ENCODE assay signal across 8 mouse cellular contexts in the genomic region with DNA sequence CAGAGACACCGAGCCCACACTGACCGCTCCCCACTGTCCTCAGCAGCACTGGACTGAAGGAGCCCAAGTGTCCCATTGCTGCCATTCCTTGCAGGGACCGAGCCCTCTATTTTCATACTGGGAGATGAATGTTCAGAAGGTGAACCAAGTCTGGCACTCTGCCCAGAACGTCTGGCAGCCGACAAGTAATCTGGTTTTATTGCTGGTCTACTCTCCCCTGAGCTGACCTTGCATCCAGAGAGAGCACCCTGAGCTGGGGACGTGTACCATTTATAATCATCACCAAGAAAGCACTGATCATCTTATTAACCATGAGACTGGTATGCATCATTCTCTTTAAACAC.
DNase-seq lines count a peak whose midpoint lies in the region; ATAC-seq and TF ChIP-seq lines count a peak whose summit lies in the region.

No protein-coding gene starts in this region.

- peak overlapping the region; percentile 47; the same call in 1 of the 2 replicates for H3K27ac ChIP-seq in midbrain, embryonic 10.5 days (replicated peaks)
- H3K27ac ChIP-seq in midbrain, embryonic 11.5 days (ENCODE audit: low read depth, low read length): no peak overlapping the region
- no peak overlapping the region for H3K27ac ChIP-seq in cerebellum, adult 2 months (ENCODE audit: insufficient read depth, low read length)
- H3K27ac ChIP-seq in neural tube, embryonic 15.5 days (replicated peaks): no peak overlapping the region; the same call in 1 of the 2 replicates

- H3K9me3 ChIP-seq in midbrain, embryonic 10.5 days (replicated peaks): peaks cover 5% of the 10 kb centered on the region; the same call in 1 of the 2 replicates
- no peaks in the 10 kb centered on the region for H3K9me3 ChIP-seq in midbrain, embryonic 11.5 days (ENCODE audit: control insufficient read depth, low read length)
- H3K9me3 ChIP-seq in neural tube, embryonic 15.5 days (replicated peaks): no peaks in the 10 kb centered on the region

- H3K27me3 ChIP-seq in midbrain, embryonic 10.5 days (ENCODE audit: low read depth, poor library complexity, severe bottlenecking): no peaks in the 10 kb centered on the region
- H3K27me3 ChIP-seq in midbrain, embryonic 11.5 days (ENCODE audit: control insufficient read depth, insufficient read depth, low read length): no peaks in the 10 kb centered on the region
- H3K27me3 ChIP-seq in cerebellum, adult 2 months (ENCODE audit: control insufficient read depth, insufficient read depth, low read length): no peaks in the 10 kb centered on the region
- H3K27me3 ChIP-seq in neural tube, embryonic 15.5 days (replicated peaks): no peaks in the 10 kb centered on the region

- 90% methylated on average over 6 of the region's 6 CpGs for WGBS in midbrain, embryonic 10.5 days
- WGBS in midbrain, embryonic 11.5 days: 84% methylated on average over 6 of the region's 6 CpGs
- 40% methylated on average over 6 of the region's 6 CpGs for WGBS in cerebellum, adult 2 months
- WGBS in neural tube, embryonic 15.5 days: 20% methylated on average over 6 of the region's 6 CpGs

- H3K36me3 ChIP-seq in midbrain, embryonic 10.5 days: peaks cover 10% of the 10 kb centered on the region
- H3K36me3 ChIP-seq in midbrain, embryonic 11.5 days (ENCODE audit: control insufficient read depth, insufficient read depth, low read length): no peaks in the 10 kb centered on the region
- H3K36me3 ChIP-seq in neural tube, embryonic 15.5 days: no peaks in the 10 kb centered on the region

- intact Hi-C loops in left cerebral cortex, postnatal 36 days (cut with DNase I): loop anchor here (5.0 kb wide), 1 partner anchor 36 kb away; no protein-coding TSS in a partner anchor

- H3K4me3 ChIP-seq in midbrain, embryonic 10.5 days: no peak overlapping the region
- H3K4me3 ChIP-seq in midbrain, embryonic 11.5 days (ENCODE audit: low read depth, low read length): no peak overlapping the region
- H3K4me3 ChIP-seq in cerebellum, adult 2 months (replicated peaks; ENCODE audit: insufficient read depth, low read depth, low read length): no peak overlapping the region
- H3K4me3 ChIP-seq in neural tube, embryonic 15.5 days (replicated peaks): no peak overlapping the region

- ATAC-seq in midbrain, embryonic 11.5 days (ENCODE audit: low FRiP score): no peak
- peak; percentile 66; the same call in 1 of the 2 replicates for ATAC-seq in neural tube, embryonic 15.5 days (ENCODE audit: low FRiP score)
- no peak for ATAC-seq in CD4-positive, CD25-positive, alpha-beta regulatory T cell, adult 4 months

- H3K4me2 ChIP-seq in midbrain, embryonic 11.5 days: no peak overlapping the region
- no peak overlapping the region for H3K4me2 ChIP-seq in neural tube, embryonic 15.5 days

- no peak overlapping the region for H3K9ac ChIP-seq in midbrain, embryonic 11.5 days (ENCODE audit: low read length)
- no peak overlapping the region for H3K9ac ChIP-seq in neural tube, embryonic 15.5 days (replicated peaks)

- peaks cover 29% of the 10 kb centered on the region for H3K4me1 ChIP-seq in midbrain, embryonic 10.5 days
- H3K4me1 ChIP-seq in midbrain, embryonic 11.5 days (ENCODE audit: control insufficient read depth, insufficient read depth, low read length): peaks cover 6% of the 10 kb centered on the region
- peaks cover 7% of the 10 kb centered on the region for H3K4me1 ChIP-seq in cerebellum, adult 2 months (ENCODE audit: control insufficient read depth, insufficient read depth, low read length)
- peaks cover 17% of the 10 kb centered on the region for H3K4me1 ChIP-seq in neural tube, embryonic 15.5 days

- no peak for TF ChIP-seq POLR2A in cerebellum, adult 2 months (IDR thresholded peaks at IDR 0.05; ENCODE audit: borderline replicate concordance, insufficient read depth, low read length)

- no peak for DNase-seq in midbrain, embryonic 10.5 days (ENCODE audit: low spot score)
- DNase-seq in midbrain, embryonic 11.5 days (ENCODE audit: low spot score, missing footprints): no peak
- DNase-seq in cerebellum, adult 2 months: peak; percentile 61 to 69
- peak; percentile 65 to 78 for DNase-seq in heart, adult 9 months (ENCODE audit: low spot score in 2 of 2)
- peak; percentile 86 to 87 for DNase-seq in kidney, postnatal 25 days
- DNase-seq in left cerebral cortex, postnatal 36 days (ENCODE audit: low spot score in 2 of 2): no peak

- no peak for TF ChIP-seq CTCF in cerebellum, adult 2 months (IDR thresholded peaks at IDR 0.05; ENCODE audit: borderline replicate concordance, insufficient read depth, low read depth, low read length)

Comparison
In these comparisons a context has a peak if more than half of its experiments do, and no peak if none do; other contexts are left out.
1. DNase-seq: peak in cerebellum, adult 2 months (2 of 2), heart, adult 9 months (2 of 2) and kidney, postnatal 25 days (2 of 2); none in midbrain, embryonic 10.5 days (single experiment), midbrain, embryonic 11.5 days (single experiment) and left cerebral cortex, postnatal 36 days (0 of 2).